25 mouse cellular contexts compared by ENCODE assay signal in the genomic region with DNA sequence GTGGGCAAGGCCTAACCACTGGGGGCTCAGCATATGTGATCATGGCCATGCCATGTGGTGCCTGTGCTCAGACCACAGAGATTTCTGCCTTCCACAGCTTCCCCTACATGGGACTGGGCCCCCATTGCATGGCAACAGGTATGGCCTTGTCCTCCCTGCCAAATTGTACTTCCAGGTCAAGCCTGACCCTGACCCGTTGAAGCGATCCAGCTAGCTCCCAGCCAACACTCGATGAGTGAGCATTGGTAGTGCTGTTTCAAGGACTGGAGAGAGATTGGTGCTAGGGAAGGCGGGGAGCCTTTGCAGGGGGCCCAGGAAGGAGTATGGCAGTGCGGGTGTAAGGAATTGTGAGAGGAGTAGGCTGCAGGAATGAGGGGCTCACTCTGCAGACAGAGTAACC. TPM values are rescaled to one million over a fixed set of nuclear protein-coding genes. Genes with fewer than 3 reads are reported as not detected.
DNase-seq lines count a peak whose midpoint lies in the region; ATAC-seq and TF ChIP-seq lines count a peak whose summit lies in the region.
"Had no signal": no experiment of that assay in that cellular context is flagged by ENCODE, and none has a peak within 500 bp of the region (broad histone marks: within the 10 kb centered on the region; RNA-seq: fewer than 3 reads in every experiment).

No protein-coding gene starts in this region.

- peaks cover 9% of the 10 kb centered on the region; the same call in 1 of the 2 replicates for H3K79me2 ChIP-seq in liver, adult 2 months (ENCODE audit: control insufficient read depth, insufficient read depth, low read length)

- no peaks in the 10 kb centered on the region; the same call in 1 of the 2 replicates for H3K36me3 ChIP-seq in liver, adult 2 months (ENCODE audit: control insufficient read depth, insufficient read depth, low read length)
- H3K36me3 ChIP-seq in liver, postnatal 0 days (replicated peaks; ENCODE audit: insufficient read depth, low read length), result 0 out of 2 replicates have a peak, but pooled peaks cover 4% of the 10 kb centered on the region
- H3K36me3 ChIP-seq in kidney, embryonic 15.5 days, result peaks cover 34% of the 10 kb centered on the region

- H3K4me1 ChIP-seq in liver, adult 2 months (ENCODE audit: control insufficient read depth, insufficient read depth, low read length), result no peaks in the 10 kb centered on the region
- H3K4me1 ChIP-seq in liver, postnatal 0 days (ENCODE audit: insufficient read depth), result peaks cover 9% of the 10 kb centered on the region; the same call in 1 of the 2 replicates
- peaks cover 16% of the 10 kb centered on the region for H3K4me1 ChIP-seq in kidney, embryonic 15.5 days
- H3K4me1 ChIP-seq: heart, embryonic 15.5 days; hindbrain, embryonic 10.5 days had no signal

- H3K27me3 ChIP-seq in liver, adult 2 months (ENCODE audit: control insufficient read depth, insufficient read depth, low read length), result no peaks in the 10 kb centered on the region
- H3K27me3 ChIP-seq in liver, postnatal 0 days (ENCODE audit: insufficient read depth, low read length), result no peaks in the 10 kb centered on the region
- no peaks in the 10 kb centered on the region for H3K27me3 ChIP-seq in kidney, embryonic 15.5 days
- H3K27me3 ChIP-seq: heart, embryonic 12.5 days; heart, embryonic 15.5 days had no signal

- TF ChIP-seq POLR2A in liver, adult 2 months (IDR thresholded peaks at IDR 0.05; ENCODE audit: extremely low read depth, insufficient read depth, low read length), result no peak

- no peak overlapping the region for H3K9ac ChIP-seq in liver, adult 2 months (ENCODE audit: low read depth, low read length)
- no peak overlapping the region for H3K9ac ChIP-seq in liver, postnatal 0 days (replicated peaks)
- H3K9ac ChIP-seq in kidney, embryonic 15.5 days, result no peak overlapping the region
- H3K9ac ChIP-seq: forebrain, postnatal 0 days; heart, embryonic 12.5 days; heart, embryonic 15.5 days; hindbrain, embryonic 14.5 days had no signal

- no peak for TF ChIP-seq CTCF in liver, adult 2 months (IDR thresholded peaks at IDR 0.05; ENCODE audit: low read depth, low read length)
- no peak for TF ChIP-seq CTCF in liver, postnatal 0 days (IDR thresholded peaks at IDR 0.05; ENCODE audit: low read depth)

- no peaks in the 10 kb centered on the region for H3K9me3 ChIP-seq in liver, postnatal 0 days (ENCODE audit: low read length)
- H3K9me3 ChIP-seq in kidney, embryonic 15.5 days (replicated peaks), result no peaks in the 10 kb centered on the region
- H3K9me3 ChIP-seq: heart, embryonic 15.5 days had no signal

- H3K27ac ChIP-seq in liver, adult 2 months (replicated peaks; ENCODE audit: insufficient read depth, low read depth, low read length), result no peak overlapping the region
- no peak overlapping the region for H3K27ac ChIP-seq in liver, postnatal 0 days (ENCODE audit: low read depth)
- H3K27ac ChIP-seq in kidney, embryonic 15.5 days, result no peak overlapping the region
- H3K27ac ChIP-seq: heart, embryonic 15.5 days; hindbrain, embryonic 10.5 days; hindbrain, embryonic 14.5 days; hindbrain, postnatal 0 days had no signal

- 44% methylated on average over 5 of the region's 5 CpGs for WGBS in liver, adult 2 months
- 85% methylated on average over 5 of the region's 5 CpGs for WGBS in liver, postnatal 0 days (ENCODE audit: insufficient replicate concordance)
- WGBS in kidney, embryonic 15.5 days, result 87% methylated on average over 5 of the region's 5 CpGs

- no peak overlapping the region for H3K4me3 ChIP-seq in liver, adult 2 months (ENCODE audit: insufficient read depth, low read depth, low read length)
- H3K4me3 ChIP-seq in liver, postnatal 0 days (ENCODE audit: low read depth, low read length), result no peak overlapping the region
- H3K4me3 ChIP-seq in kidney, embryonic 15.5 days (replicated peaks), result no peak overlapping the region
- H3K4me3 ChIP-seq: heart, embryonic 12.5 days; heart, embryonic 15.5 days; hindbrain, embryonic 10.5 days had no signal

- TF ChIP-seq EP300 in liver, postnatal 0 days (IDR thresholded peaks at IDR 0.05; ENCODE audit: low read depth), result no peak

- H3K4me2 ChIP-seq in liver, postnatal 0 days (ENCODE audit: low read depth, low read length), result no peak overlapping the region
- no peak overlapping the region for H3K4me2 ChIP-seq in kidney, embryonic 15.5 days
- H3K4me2 ChIP-seq: heart, embryonic 12.5 days; heart, embryonic 15.5 days; hindbrain, embryonic 14.5 days had no signal

- DNase-seq in liver, adult 2 months (ENCODE audit: extremely low read depth, low read depth, low spot score), result peak; percentile 49
- no peak for DNase-seq in liver, postnatal 0 days
- DNase-seq in adrenal gland, adult 8-10 months, result peak; percentile 53
- peak; percentile 65 for DNase-seq in adrenal gland, postnatal 14 days
- no peak for DNase-seq in embryo, embryonic 11 days
- DNase-seq: cerebellum, adult 18-20 months; cerebellum, adult 9-10 months; cerebellum, postnatal 14 days; forebrain, postnatal 0 days; gastrocnemius, postnatal 25 days; heart, adult 18-20 months; heart, postnatal 10 days; heart, postnatal 36 days; kidney, adult 18-20 months had no signal

- no peak for ATAC-seq in liver, postnatal 0 days
- 0 out of 2 replicates have a peak, but pooled peaks have one; percentile 13 for ATAC-seq in erythroblast, adult 5-6 weeks (replicated peaks; ENCODE audit: low FRiP score, poor library complexity, severe bottlenecking)
- ATAC-seq in kidney, embryonic 15.5 days (replicated peaks; ENCODE audit: low FRiP score), result no peak
- ATAC-seq: CD4-positive, CD25-positive, alpha-beta regulatory T cell, adult 4 months; forebrain, embryonic 14.5 days; forebrain, postnatal 0 days; hindbrain, postnatal 0 days; inflammation-experienced regulatory T-cells, adult 6 months; intestine, embryonic 16.5 days had no signal

RNA-seq across cellular contexts. Expression of a gene that starts 21.1 kb away (rescaled TPM):
- total RNA-seq in liver, adult 2 months (2014; rRNA removed), result 32.8 and 33.1 TPM in 2 replicates
- 21.6 and 24.8 TPM in 2 replicates for polyA plus RNA-seq in liver, adult 2 months (2012; rRNA removed)
- 31.3 and 38.0 TPM in 2 replicates for polyA plus RNA-seq in liver, postnatal 0 days (2015; fragmentation: Nextera tagmentation; extraction: Ambion mirVana)
- 10 to 100 TPM; 53.4 to 70.2 (median 60.6) TPM for total RNA-seq in adrenal gland, adult 8-10 months (2022)
- 61.7 and 61.8 TPM in 2 replicates for total RNA-seq in adrenal gland, postnatal 14 days (2021)
- 8.3 and 19.4 TPM in 2 replicates for total RNA-seq in erythroblast, adult 5-6 weeks (2015; ENCODE audit: low replicate concordance)
- total RNA-seq in erythroblast, adult 5-6 weeks (2017; ENCODE audit: low replicate concordance), result 34.2 and 41.5 TPM in 2 replicates
- 99.1 and 106 TPM in 2 replicates for polyA plus RNA-seq in kidney, embryonic 15.5 days (2015; fragmentation: Nextera tagmentation; extraction: Ambion mirVana)

RNA-seq across cellular contexts. Expression of a gene that starts 21.6 kb away (rescaled TPM):
- 7.4 TPM in 2 replicates for total RNA-seq in liver, adult 2 months (2014; rRNA removed)
- 11.9 and 13.1 TPM in 2 replicates for polyA plus RNA-seq in liver, adult 2 months (2012; rRNA removed)
- polyA plus RNA-seq in liver, postnatal 0 days (2015; fragmentation: Nextera tagmentation; extraction: Ambion mirVana), result 3.3 and 4.2 TPM in 2 replicates
- 100 to 1,000 TPM in 2 of 4 experiments, 10 to 100 TPM in 2; 66.3 to 109 (median 89.1) TPM for total RNA-seq in adrenal gland, adult 8-10 months (2022)
- 73.8 and 81.9 TPM in 2 replicates for total RNA-seq in adrenal gland, postnatal 14 days (2021)
- total RNA-seq in erythroblast, adult 5-6 weeks (2015; ENCODE audit: low replicate concordance), result 2.5 and 3.1 TPM in 2 replicates
- total RNA-seq in erythroblast, adult 5-6 weeks (2017; ENCODE audit: low replicate concordance), result 2.0 and 4.2 TPM in 2 replicates
- polyA plus RNA-seq in kidney, embryonic 15.5 days (2015; fragmentation: Nextera tagmentation; extraction: Ambion mirVana), result 34.8 and 37.4 TPM in 2 replicates

RNA-seq across cellular contexts. Expression of a gene that starts 35.8 kb away (rescaled TPM):
- total RNA-seq in liver, adult 2 months (2014; rRNA removed), result 156 and 163 TPM in 2 replicates
- 34.6 and 35.0 TPM in 2 replicates for polyA plus RNA-seq in liver, adult 2 months (2012; rRNA removed)
- polyA plus RNA-seq in liver, postnatal 0 days (2015; fragmentation: Nextera tagmentation; extraction: Ambion mirVana), result 14.0 and 16.3 TPM in 2 replicates
- 100 to 1,000 TPM in 3 of 4 experiments, 10 to 100 TPM in 1; 93.1 to 190 (median 160) TPM for total RNA-seq in adrenal gland, adult 8-10 months (2022)
- total RNA-seq in adrenal gland, postnatal 14 days (2021), result 71.4 and 98.5 TPM in 2 replicates
- 0.38 and 2.3 TPM in 2 replicates for total RNA-seq in erythroblast, adult 5-6 weeks (2015; ENCODE audit: low replicate concordance)
- total RNA-seq in erythroblast, adult 5-6 weeks (2017; ENCODE audit: low replicate concordance), result 0.98 and 2.0 TPM in 2 replicates
- 23.9 and 26.5 TPM in 2 replicates for polyA plus RNA-seq in kidney, embryonic 15.5 days (2015; fragmentation: Nextera tagmentation; extraction: Ambion mirVana)

Comparison
In these comparisons a context has a peak if more than half of its experiments do, and no peak if none do; other contexts are left out.
1. DNase-seq: peak in liver, adult 2 months (single experiment), adrenal gland, adult 8-10 months (single experiment) and adrenal gland, postnatal 14 days (single experiment); none in liver, postnatal 0 days (single experiment) and embryo, embryonic 11 days (single experiment).
2. RNA of a gene that starts 35.8 kb away (total RNA-seq): 93.1 to 190 TPM in adrenal gland, adult 8-10 months, 156 to 163 TPM in liver, adult 2 months and 71.4 to 98.5 TPM in adrenal gland, postnatal 14 days; 0.38 to 2.3 TPM in erythroblast, adult 5-6 weeks; every median in the first group is over 10 times any median in the second.